Mouse (Mus musculus) mammary gland, adult 2 months (tissue): ENCODE measurements around the gene Olfr520. TPM values are rescaled to one million over a fixed set of nuclear protein-coding genes. Genes with fewer than 3 reads are reported as not detected.

Experiments
- polyA plus RNA-seq: library from polyadenylated mRNA; depleted of rRNA; stranded (reverse); fragments of >200 nt; gene quantifications from 2 replicates; pipeline ENCODE4 v1.2.3, GENCODE M21; 2012; ENCODE audit warnings: low replicate concordance; rRNA removed

The Olfr520 gene
- 0.24 and 0.33 TPM in 2 replicates for polyA plus RNA-seq

DNA sequence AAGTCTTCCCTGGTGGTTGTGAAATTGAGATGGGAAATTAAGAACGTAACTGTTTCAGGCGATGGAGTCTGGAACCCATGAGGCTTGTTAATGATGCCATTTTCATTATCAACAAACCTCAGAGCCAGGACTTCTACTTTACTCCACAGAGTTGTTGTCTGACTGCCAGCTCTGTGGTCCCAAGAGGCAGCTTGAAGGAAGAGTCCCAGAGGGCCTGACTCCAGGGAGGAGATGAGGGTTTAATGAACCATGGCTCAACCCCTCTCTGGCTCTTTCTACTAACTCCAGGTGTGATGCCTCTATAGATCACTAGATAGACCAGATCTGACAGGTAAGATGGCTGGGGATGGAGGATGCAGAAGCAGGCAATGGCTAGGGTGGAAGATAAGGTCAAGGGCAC is at the start of gene Olfr520:
Olfr520 (plus strand) TSS at position 301 of the 400 bp plus-strand sequence.

DNA sequence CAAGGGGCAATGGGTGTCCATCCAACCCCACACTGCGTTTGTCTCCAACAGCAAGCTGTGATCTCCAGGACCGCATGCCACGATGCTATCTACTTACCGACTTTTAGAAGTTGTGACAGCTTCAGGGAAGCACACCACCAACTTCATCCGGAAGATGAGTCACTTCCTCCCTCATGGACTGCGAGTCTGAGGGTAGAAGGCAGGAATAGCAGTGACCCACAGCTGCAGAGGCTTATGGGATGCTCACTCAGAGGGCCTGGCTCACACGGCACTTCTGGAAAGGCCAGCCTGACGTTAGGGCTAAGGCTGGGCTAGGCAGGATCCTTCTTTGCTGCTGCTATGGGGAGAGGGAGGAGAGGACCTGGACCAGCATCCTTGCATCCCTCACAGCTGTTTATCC is 18.9 kb upstream of the Olfr520 start, which contains the start of gene Slco2b1:
Slco2b1 (minus strand) TSS at position 175 of the 400 bp plus-strand sequence.

DNA sequence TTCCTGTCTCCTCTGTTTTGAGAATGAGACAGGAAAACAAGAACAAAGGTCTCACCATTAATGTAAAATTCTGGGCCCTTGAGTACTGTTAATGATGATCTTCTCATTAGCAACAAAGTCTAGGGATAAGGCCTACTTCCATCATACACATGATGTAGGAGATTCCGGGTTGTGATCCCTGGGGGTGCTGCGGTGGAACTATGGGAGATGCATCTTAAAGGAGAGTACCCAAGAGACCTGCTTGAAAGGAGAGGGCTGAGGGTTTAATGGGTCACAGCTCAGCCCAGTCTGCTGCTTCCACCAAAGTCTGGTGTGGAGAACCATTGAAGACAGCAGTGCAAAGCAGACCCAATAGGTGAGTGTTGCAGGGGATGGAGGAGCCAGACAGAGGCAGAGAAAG is 33.1 kb downstream of the Olfr520 start, which contains the start of gene Olfr521:
Olfr521 (plus strand) TSS at position 301 of the 400 bp plus-strand sequence.

Other genes with a start within 250 kb of the Olfr520 start
- gene Rps3, start 246.5 kb upstream of the Olfr520 start, polyA plus RNA-seq, result 244 and 316 TPM in 2 replicates
- 52.1 and 56.6 TPM in 2 replicates for gene Arrb1, start 194.8 kb upstream of the Olfr520 start, polyA plus RNA-seq
- 12.1 and 26.1 TPM in 2 replicates for gene Tpbgl, start 103.2 kb upstream of the Olfr520 start, polyA plus RNA-seq
- gene Slco2b1, start 18.9 kb upstream of the Olfr520 start, polyA plus RNA-seq, result 56.5 and 61.9 TPM in 2 replicates
- not detected in 2 replicates for gene Olfr521, start 33.2 kb downstream of the Olfr520 start, polyA plus RNA-seq
- gene Neu3, start 98.1 kb downstream of the Olfr520 start, polyA plus RNA-seq, result 2.2 and 2.5 TPM in 2 replicates
- gene Xrra1, start 128.8 kb downstream of the Olfr520 start, polyA plus RNA-seq, result 0.26 and 0.45 TPM in 2 replicates
- 16.3 and 43.0 TPM in 2 replicates for gene Spcs2, start 133.2 kb downstream of the Olfr520 start, polyA plus RNA-seq